Mouse (Mus musculus): ENCODE data around the gene Snd1.

The Snd1 gene

DNA sequence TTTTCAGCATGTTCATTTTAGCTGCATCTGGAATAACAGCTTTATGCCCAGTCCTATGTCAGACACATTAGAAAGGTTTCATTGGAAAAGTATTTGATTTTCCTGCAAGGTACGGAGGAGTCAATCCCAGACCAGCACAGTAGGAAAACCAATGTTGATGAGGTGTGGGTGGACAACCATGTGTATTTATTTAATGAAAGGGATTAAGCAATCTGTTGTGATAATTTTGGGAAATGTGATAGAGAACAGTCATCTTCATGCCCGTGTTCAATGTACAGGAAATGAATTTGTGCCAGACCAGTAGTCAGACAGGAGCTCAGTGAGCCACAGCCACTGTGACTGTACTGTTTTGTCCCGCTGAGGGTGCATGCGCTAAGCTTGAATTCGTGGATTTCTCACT is 212.8 kb downstream of the Snd1 start:
- DNase-seq (ENCODE audit: low read depth in 2 of 2, low spot score in 2 of 2): no peak

GRCm38 (mm10) chr6:28692659-28693058 is 217.7 kb downstream of the Snd1 start:
- no peak for DNase-seq (ENCODE audit: low read depth in 2 of 2, low spot score in 2 of 2)

- no peak for DNase-seq (ENCODE audit: low read depth in 2 of 2, low spot score in 2 of 2)
Observed at GRCm38 (mm10) chr6:28697214-28697613, 222.3 kb downstream of the Snd1 start.

DNA sequence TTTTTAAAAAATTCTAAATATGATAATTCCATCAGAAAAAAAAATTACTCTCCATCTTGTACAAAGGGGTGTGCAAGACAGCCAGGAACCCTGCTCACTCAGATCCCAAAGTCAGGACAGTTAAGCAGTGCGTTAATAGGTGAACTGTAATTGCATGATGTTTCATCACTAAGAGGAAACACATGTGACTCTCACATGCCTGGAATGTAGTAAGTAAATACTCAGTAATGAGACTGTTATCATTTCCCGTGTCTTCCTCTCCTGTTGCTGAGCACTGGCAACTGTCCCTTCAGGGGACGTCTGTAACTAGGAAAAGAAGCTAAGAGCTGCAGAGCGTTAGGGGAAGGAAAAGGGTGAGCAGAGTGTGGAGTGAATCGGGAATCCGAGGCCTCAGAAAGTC is 229.7 kb downstream of the Snd1 start:
- DNase-seq (ENCODE audit: low read depth in 2 of 2, low spot score in 2 of 2): no peak

- no peak for DNase-seq (ENCODE audit: low read depth in 2 of 2, low spot score in 2 of 2)
Observed at GRCm38 (mm10) chr6:28705384-28706107, 230.6 kb downstream of the Snd1 start.

DNA sequence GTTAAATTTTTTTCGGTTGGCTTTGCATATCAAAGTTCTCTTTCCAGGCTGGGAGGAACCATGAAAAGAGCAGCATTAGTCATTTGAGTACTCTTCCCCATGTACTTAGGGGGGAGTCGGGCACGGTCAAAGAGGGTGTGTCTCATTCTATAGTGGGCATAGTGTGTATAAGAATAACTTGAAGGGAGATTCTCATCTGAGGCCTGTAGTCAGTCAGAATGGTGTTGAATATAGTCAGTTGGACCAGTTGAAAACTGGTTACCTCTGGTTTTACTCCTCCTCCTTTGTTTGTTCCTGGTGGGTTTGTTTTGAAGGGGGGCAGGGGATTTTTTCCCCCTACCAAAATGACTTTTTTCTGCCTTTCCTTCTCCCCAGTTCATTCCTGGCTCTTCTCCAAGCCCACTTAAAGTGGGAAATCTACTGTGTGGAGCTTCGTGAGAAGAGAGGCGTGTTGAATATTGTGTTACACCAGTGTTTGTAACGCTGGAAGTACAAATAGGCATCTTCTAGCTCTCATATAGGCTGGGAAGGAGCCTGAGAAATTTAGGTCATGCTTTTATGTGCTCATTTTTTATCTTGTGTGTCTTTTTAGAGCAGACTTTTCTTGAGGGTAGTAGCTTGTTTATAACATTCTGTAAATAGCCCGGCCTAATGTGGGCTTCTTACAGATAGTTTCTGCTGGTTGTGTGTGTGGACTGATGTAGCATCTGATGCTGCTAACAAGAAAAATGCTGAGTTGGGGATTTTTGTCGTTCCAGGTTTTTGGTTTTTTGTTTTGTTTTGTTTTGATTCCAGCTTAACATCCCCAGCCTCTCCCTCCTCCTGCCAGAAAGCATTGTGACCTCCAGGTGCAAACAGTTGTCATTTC is 231.4 kb downstream of the Snd1 start:
- DNase-seq (ENCODE audit: low read depth in 2 of 2, low spot score in 2 of 2): no peak

DNA sequence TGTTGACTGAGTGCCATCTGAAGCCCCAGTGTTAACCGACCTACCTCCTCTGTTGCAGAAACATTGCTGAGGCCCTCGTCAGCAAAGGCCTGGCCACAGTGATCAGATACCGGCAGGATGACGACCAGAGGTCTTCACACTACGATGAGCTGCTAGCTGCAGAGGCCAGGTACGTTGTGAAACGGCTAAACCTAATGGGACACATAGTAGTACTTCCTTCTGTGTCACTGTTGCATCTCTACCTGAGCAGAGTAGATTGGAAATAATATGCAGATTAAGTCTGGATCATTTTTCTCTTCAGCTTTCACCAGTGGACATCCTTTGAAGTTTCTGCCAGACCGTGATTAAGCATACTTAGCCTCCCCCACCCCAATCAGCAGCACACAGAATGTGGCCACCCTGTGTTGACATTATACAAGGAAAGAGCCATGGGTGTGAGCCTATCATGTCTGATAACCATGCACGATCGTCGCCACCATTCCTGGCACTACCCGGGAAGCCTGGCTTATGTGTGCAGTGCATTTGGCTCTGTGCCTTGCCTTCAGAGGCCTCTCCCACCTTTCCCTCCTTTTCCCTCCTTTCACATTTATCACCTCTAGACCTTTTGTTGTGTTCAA is 232.1 kb downstream of the Snd1 start:
- DNase-seq (ENCODE audit: low read depth in 2 of 2, low spot score in 2 of 2): no peak

GRCm38 (mm10) chr6:28710035-28710434 is 235.1 kb downstream of the Snd1 start:
- no peak for DNase-seq (ENCODE audit: low read depth in 2 of 2, low spot score in 2 of 2)

GRCm38 (mm10) chr6:28717203-28717844 is 242.4 kb downstream of the Snd1 start:
- no peak for DNase-seq (ENCODE audit: low read depth in 2 of 2, low spot score in 2 of 2)

GRCm38 (mm10) chr6:28717845-28718237 is 242.9 kb downstream of the Snd1 start:
- DNase-seq (ENCODE audit: low read depth in 2 of 2, low spot score in 2 of 2): no peak

GRCm38 (mm10) chr6:28720391-28721171 is 245.6 kb downstream of the Snd1 start:
- DNase-seq (ENCODE audit: low read depth in 2 of 2, low spot score in 2 of 2): no peak

DNA sequence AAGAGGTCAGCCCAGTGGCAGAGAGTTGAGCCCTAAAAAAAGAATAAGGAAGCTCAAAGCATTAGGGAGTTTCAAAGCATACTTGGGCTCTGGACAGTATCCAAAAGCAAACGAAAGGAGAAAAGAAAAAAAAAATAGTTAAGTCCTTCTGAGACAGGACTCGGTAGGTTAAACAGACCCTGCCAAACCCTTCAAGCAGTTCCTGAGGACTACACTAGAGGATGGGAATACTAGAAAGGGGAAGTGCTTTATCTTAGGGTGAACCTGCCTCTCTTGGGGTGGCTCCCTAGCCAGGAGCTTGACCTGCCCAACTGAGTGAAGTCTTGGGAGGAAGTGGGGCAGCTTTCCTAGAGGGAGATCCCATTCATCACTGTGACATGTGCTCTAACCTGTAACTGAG is 248.1 kb downstream of the Snd1 start:
- no peak for DNase-seq (ENCODE audit: low read depth in 2 of 2, low spot score in 2 of 2)

DNA sequence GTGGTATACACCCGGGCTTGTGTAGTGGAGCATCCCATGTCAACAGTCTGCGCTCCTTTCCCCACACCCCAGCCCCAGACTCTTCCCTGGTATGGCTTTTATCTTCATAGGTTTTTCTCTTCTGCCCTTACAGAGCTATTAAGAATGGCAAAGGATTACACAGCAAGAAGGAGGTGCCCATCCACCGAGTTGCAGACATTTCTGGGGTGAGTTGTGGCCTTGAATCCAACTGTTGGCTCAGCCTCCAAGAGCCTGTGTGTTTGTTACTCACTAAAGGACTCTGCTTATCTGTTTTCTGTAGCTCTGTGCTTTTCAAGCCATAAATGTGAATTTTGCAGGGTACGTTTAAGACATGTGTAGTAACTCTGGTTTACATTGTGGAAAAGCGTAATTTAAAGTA is 249.8 kb downstream of the Snd1 start:
- DNase-seq (ENCODE audit: low read depth in 2 of 2, low spot score in 2 of 2): no peak

DNA sequence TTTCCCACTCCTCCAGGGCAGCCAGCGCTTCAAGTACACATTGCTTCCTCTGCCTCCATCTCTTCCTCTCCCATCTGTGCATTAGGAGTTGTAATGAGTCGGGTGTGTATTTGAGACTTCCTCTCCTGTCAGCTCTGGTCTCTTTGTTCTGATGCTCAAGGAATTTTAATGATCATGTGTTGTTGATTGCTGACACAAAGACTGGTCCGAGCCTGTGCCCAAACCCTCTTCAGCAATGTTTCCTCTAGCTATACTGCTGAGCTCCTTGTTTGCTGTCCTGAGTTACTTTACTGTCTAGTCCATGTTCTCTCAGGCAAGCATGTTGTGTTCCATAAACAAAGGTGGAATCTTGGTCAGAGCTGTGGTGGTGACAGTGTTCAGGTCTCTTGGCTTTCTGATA is 254.3 kb downstream of the Snd1 start:
- DNase-seq (ENCODE audit: low read depth in 2 of 2, low spot score in 2 of 2): no peak

GRCm38 (mm10) chr6:28729649-28730048 is 254.7 kb downstream of the Snd1 start:
- DNase-seq (ENCODE audit: low read depth in 2 of 2, low spot score in 2 of 2): no peak

DNA sequence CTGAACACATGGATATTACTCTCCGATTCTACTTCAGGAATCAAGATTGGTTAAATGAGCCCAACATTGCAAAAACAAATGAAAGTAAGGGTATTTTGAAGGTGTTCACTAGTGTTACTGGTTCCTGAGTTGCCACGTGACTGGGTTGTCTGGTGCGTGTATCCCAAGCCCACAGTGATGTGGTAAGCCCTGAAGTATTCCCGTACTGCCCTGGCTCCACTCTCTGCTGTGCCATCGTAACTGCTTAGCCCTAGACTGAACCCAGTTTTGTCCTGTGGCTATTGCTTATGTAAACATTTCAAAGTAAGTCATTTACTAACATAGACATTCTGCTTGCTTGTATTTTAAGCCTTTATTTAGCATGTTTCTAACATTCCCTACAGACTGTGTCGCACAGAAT is 256.3 kb downstream of the Snd1 start:
- no peak for DNase-seq (ENCODE audit: low read depth in 2 of 2, low spot score in 2 of 2)

DNA sequence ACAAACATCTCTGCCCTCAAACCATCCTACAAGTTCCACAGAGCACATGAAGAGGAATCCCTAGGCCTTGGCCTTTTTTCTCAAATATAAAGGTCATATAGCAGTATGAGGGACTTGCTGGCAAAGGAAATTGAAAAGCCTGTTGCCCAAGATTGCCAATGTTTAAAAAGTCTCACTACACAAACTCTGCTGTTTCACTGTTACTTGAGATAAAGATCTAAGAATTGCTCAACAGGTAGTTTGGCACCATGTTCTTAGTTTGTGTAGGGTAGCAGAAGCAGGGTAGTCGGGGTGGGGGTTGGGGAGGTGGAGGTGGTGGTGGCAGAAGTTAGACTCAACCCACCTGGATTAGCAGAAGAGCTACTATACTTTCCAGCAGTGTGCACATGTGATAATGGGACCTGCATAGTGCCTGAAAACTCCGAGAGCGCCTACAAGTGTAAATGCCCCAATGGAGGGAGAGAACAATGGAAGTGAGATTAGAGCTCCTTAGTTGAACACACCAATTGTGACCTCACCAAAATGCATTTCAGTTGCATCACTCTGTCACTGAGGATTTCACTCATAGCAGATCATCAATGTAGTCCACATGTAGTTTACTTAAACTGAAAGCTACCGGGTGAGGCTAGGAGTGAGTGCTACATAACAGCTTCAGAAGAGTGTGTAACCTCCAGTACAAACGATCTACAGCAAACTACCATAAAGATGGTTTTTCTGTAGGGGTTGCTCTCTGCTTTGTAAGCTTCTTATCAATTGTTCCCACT is 259.1 kb downstream of the Snd1 start:
- DNase-seq (ENCODE audit: low read depth in 2 of 2, low spot score in 2 of 2): no peak

- no peak for DNase-seq (ENCODE audit: low read depth in 2 of 2, low spot score in 2 of 2)
Observed at GRCm38 (mm10) chr6:28735116-28735515, 260.2 kb downstream of the Snd1 start.

DNA sequence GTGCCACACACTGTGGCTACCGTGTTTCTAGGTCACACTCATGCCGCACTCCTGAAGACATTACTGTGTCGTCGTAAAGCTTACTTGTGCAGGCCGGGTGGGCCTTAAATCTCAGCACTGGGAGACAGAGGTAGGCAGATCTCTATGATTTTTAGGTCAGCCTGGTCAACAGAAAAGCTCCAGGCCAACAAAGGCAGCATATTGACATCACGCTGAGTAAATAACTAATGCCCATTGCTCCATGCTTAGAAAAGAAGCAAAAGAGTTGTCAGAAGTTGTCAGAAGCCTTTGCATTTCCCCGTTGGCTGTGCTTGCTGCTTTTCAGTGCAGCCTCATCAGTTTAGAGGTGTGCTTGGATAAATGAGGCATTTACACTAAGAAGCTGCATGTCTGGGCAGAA is 261.7 kb downstream of the Snd1 start:
- DNase-seq (ENCODE audit: low read depth in 2 of 2, low spot score in 2 of 2): no peak

DNA sequence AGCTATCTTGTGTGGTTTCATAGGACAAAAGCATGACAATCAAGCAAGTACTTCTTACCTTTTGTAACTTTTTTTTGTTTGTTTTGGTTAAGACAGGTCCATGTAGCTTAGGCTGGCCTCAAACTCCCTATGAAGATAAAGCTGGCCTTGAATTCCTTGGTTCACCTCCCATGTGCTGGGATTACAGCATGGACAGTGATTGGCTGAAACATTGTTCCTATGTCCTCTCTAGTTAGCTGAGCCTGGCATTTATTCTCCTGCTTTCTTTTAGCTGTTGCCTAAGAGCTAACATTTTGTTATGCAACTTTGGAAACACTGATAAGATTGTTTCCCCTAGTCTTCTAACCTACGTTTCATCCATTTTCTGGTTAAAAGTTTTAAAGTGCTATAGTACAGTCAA is 262.7 kb downstream of the Snd1 start:
- DNase-seq (ENCODE audit: low read depth in 2 of 2, low spot score in 2 of 2): no peak
